ENCODE assay signal across 7 mouse cellular contexts in the genomic region with DNA sequence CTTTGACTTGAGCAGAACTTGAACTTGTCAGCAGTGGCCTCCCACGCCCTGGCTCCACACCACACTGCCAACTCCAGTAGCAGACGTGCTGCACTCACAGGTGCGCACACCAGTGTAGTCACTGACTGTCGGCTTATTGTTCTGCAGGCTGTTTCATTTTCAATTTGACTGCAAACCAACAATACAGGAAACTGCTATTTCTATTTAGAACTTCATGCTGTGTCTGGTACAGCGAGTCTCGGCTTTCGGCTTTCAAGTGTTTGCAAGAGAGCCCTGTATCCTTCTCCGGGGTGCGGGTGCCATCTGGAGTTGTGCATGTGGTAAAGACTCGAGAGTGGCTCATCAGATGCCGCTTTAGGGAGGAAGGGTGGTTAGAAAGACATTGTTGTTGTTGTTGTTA. TPM values are rescaled to one million over a fixed set of nuclear protein-coding genes. Genes with fewer than 3 reads are reported as not detected.
A peak's percentile ranks its signal among the peaks of the same experiment; 100 is the strongest.
DNase-seq lines count a peak whose midpoint lies in the region.

No protein-coding gene starts in this region.

- intact Hi-C loops in left cerebral cortex, postnatal 10 days (cut with DNase I) = no loop called here

- peak; percentile 85 for DNase-seq in CD4-positive helper T cell, adult 2 months (ENCODE audit: low read depth, low spot score)
- peak; percentile 72 for DNase-seq in brain, adult 2 months (ENCODE audit: low read depth, low spot score)
- peak; percentile 28 for DNase-seq in left cerebral cortex, postnatal 10 days (ENCODE audit: extremely low spot score in 1 of 2, low spot score in 2 of 2)
- peak; percentile 13 for DNase-seq in right cerebral cortex, postnatal 4 days
- no peak for DNase-seq in urinary bladder, adult 2 months (ENCODE audit: low spot score)
- DNase-seq in retina, postnatal 1 day = no peak
- no peak for DNase-seq in adrenal gland, adult 2 months

RNA-seq across cellular contexts. Expression of a gene that starts 20.5 kb away (rescaled TPM):
- total RNA-seq in left cerebral cortex, postnatal 10 days (2021) = 1 to 10 TPM; 3.9 to 4.5 TPM
- 0.77 and 0.99 TPM in 2 replicates for polyA plus RNA-seq in urinary bladder, adult 2 months (2012; rRNA removed)
- total RNA-seq in adrenal gland, adult 2 months (2021) = 1 to 10 TPM in 1 of 2 experiments, under 1 TPM in 1; 0.12 to 1.1 TPM
- polyA plus RNA-seq in adrenal gland, adult 2 months (2012; rRNA removed) = 0.15 and 0.40 TPM in 2 replicates

Comparison
In these comparisons a context has a peak if more than half of its experiments do, and no peak if none do; other contexts are left out.
1. DNase-seq: peak in CD4-positive helper T cell, adult 2 months (single experiment), brain, adult 2 months (single experiment), left cerebral cortex, postnatal 10 days (2 of 2) and right cerebral cortex, postnatal 4 days (single experiment); none in urinary bladder, adult 2 months (single experiment), retina, postnatal 1 day (single experiment) and adrenal gland, adult 2 months (single experiment).